Mouse (Mus musculus) megakaryocyte, embryonic 14.5 days (primary cell): ENCODE measurements at regions not wholly inside any gene's neighbourhood (a gene's known extent, or its start where the extent isn't known, plus 50 kb on each side); places are given as distances from the start of the nearest gene placed in this dataset.

Experiments
- H3K27me3 ChIP-seq: replicated peaks from 2 replicates; pipeline ENCODE3; 2012; ENCODE audit warnings: inconsistent platforms
- H3K36me3 ChIP-seq: replicated peaks from 2 replicates; pipeline ENCODE3; 2012; ENCODE audit warnings: low read length, inconsistent platforms, mixed read lengths
- H3K4me1 ChIP-seq: 2 replicates; pipeline ENCODE4 v1.6.1; 2012; ENCODE audit warnings: inconsistent platforms
- H3K4me3 ChIP-seq: replicated peaks from 2 replicates; pipeline ENCODE3; 2012; ENCODE audit warnings: moderate library complexity, mild to moderate bottlenecking, inconsistent platforms
- H3K9me3 ChIP-seq: 2 replicates; pipeline ENCODE4 v1.6.1; 2012; ENCODE audit warnings: inconsistent platforms
- FLI1 ChIP-seq: IDR thresholded peaks from 2 replicates; pipeline ENCODE4 v1.6.1; 2012; ENCODE audit warnings: low read length, inconsistent platforms, mixed read lengths
- GATA1 ChIP-seq: IDR thresholded peaks from 3 replicates; pipeline ENCODE4 v1.6.1; 2012; ENCODE audit warnings: mixed read lengths, low read length, inconsistent platforms, borderline replicate concordance

GRCm38 (mm10) chr1:89364547-89365305, 89.9 kb upstream of the Agap1 start:
- no peaks in the 10 kb centered on the region for H3K36me3 ChIP-seq
- no peaks in the 10 kb centered on the region for H3K4me1 ChIP-seq
- TF ChIP-seq GATA1: no peak
- TF ChIP-seq FLI1: no peak
- H3K9me3 ChIP-seq: peaks cover 12% of the 10 kb centered on the region
- no peak overlapping the region for H3K4me3 ChIP-seq
- H3K27me3 ChIP-seq: no peaks in the 10 kb centered on the region

GRCm38 (mm10) chr1:89366891-89367290, 87.7 kb upstream of the Agap1 start:
- no peak overlapping the region for H3K4me3 ChIP-seq
- H3K36me3 ChIP-seq: no peaks in the 10 kb centered on the region
- peaks cover 12% of the 10 kb centered on the region for H3K9me3 ChIP-seq
- no peaks in the 10 kb centered on the region for H3K4me1 ChIP-seq
- no peaks in the 10 kb centered on the region for H3K27me3 ChIP-seq
- no peak for TF ChIP-seq GATA1
- no peak for TF ChIP-seq FLI1

GRCm38 (mm10) chr1:89373806-89374205, 80.8 kb upstream of the Agap1 start:
- H3K9me3 ChIP-seq: no peaks in the 10 kb centered on the region
- H3K36me3 ChIP-seq: no peaks in the 10 kb centered on the region

DNA sequence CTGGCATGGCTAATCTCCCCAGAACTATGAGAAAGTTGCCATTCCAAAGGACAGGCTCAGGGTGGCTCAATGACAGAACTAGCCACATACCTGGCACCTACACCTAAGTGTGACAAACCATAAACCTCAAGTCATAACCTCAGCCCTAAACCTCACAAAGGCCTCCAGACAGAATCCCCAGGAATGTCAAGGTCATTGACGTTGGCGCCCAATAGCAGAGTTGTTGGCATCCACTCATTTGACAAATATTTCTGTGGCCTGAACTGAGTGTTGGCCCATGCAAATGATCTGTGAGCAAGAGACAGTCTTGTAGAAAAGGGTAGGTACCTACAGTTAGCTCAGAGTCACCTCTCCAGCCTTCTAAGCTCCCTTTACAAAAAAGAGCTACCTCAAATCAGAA, 80.3 kb upstream of the Agap1 start:
- Histone ChIP-seq H3K9me3 (no peaks in the 10 kb centered on the region), H3K36me3 (no peaks in the 10 kb centered on the region), H3K4me3 (no peak overlapping the region), H3K4me1 (no peaks in the 10 kb centered on the region), H3K27me3 (no peaks in the 10 kb centered on the region)
- no peak for TF ChIP-seq GATA1

More at GRCm38 (mm10) chr1:89373806-89374205, 80.8 kb upstream of the Agap1 start:
- Histone ChIP-seq H3K4me3 (no peak overlapping the region), H3K4me1 (no peaks in the 10 kb centered on the region), H3K27me3 (no peaks in the 10 kb centered on the region)
- TF ChIP-seq GATA1 (no peak), FLI1 (no peak)

DNA sequence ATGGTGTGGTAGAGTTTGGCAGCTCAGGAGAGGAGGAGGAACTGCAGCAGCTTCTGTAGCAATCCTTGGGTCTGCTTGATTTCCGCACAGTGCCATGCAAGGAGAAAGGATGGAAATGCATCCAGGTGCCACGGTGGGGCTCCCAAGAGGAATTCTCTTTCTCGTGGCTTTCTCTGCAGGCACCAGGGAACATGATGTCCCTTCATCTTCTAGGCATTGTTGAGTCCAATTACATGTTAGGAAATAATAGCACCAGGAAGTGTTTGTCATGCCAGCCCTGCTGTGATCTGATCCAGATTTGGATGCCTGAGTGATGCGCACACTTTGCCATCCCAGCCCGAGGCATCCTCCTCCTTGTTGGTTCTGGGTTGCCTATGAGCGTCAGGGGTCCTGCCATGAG, 72.6 kb upstream of the Agap1 start:
- Histone ChIP-seq H3K4me1 (no peaks in the 10 kb centered on the region), H3K9me3 (no peaks in the 10 kb centered on the region), H3K36me3 (no peaks in the 10 kb centered on the region), H3K27me3 (peaks cover 8% of the 10 kb centered on the region), H3K4me3 (no peak overlapping the region)
- no peak for TF ChIP-seq FLI1
- TF ChIP-seq GATA1: no peak

- Histone ChIP-seq H3K4me3 (no peak overlapping the region), H3K36me3 (no peaks in the 10 kb centered on the region), H3K27me3 (peaks cover 13% of the 10 kb centered on the region), H3K4me1 (no peaks in the 10 kb centered on the region), H3K9me3 (no peaks in the 10 kb centered on the region)
- no peak for TF ChIP-seq GATA1
- TF ChIP-seq FLI1: no peak
Measured at GRCm38 (mm10) chr1:89385111-89385510, 69.5 kb upstream of the Agap1 start.

- Histone ChIP-seq H3K4me3 (no peak overlapping the region), H3K27me3 (peaks cover 12% of the 10 kb centered on the region), H3K9me3 (no peaks in the 10 kb centered on the region), H3K36me3 (no peaks in the 10 kb centered on the region), H3K4me1 (no peaks in the 10 kb centered on the region)
- no peak for TF ChIP-seq GATA1
- TF ChIP-seq FLI1: no peak
Measured at GRCm38 (mm10) chr1:89392711-89393110, 61.9 kb upstream of the Agap1 start.

DNA sequence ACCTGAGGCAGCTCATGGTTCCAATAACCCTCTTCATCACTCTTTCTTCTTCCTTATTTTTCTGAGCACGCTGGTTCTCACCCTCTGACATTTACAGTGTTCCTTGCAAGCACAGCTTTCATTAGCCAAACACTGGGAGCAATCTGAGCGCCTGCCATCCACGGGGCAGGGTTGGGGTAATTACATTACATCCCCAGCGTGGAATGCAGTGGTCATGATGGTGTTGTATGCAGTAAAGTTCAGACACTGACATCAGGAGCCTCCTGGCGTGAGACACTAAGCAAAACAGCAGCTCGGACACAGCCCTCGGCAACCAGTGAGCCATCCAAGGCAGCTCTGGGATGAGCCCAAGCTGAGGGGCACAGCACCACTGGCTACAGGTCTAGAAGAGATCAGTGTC, 60.1 kb upstream of the Agap1 start:
- H3K9me3 ChIP-seq: no peaks in the 10 kb centered on the region
- no peaks in the 10 kb centered on the region for H3K4me1 ChIP-seq
- no peak for TF ChIP-seq FLI1
- no peak for TF ChIP-seq GATA1
- H3K27me3 ChIP-seq: peaks cover 8% of the 10 kb centered on the region
- H3K4me3 ChIP-seq: no peak overlapping the region
- no peaks in the 10 kb centered on the region for H3K36me3 ChIP-seq

GRCm38 (mm10) chr1:89400734-89401202, 53.8 kb upstream of the Agap1 start:
- TF ChIP-seq FLI1 (no peak), GATA1 (no peak)
- no peak overlapping the region for H3K4me3 ChIP-seq
- H3K9me3 ChIP-seq: peaks cover 47% of the 10 kb centered on the region
- no peaks in the 10 kb centered on the region for H3K27me3 ChIP-seq
- no peaks in the 10 kb centered on the region for H3K36me3 ChIP-seq
- H3K4me1 ChIP-seq: no peaks in the 10 kb centered on the region

GRCm38 (mm10) chr1:89402513-89403210, 51.9 kb upstream of the Agap1 start:
- no peaks in the 10 kb centered on the region for H3K4me1 ChIP-seq
- H3K36me3 ChIP-seq: no peaks in the 10 kb centered on the region
- no peaks in the 10 kb centered on the region for H3K27me3 ChIP-seq
- TF ChIP-seq GATA1: no peak
- no peak for TF ChIP-seq FLI1
- peaks cover 63% of the 10 kb centered on the region for H3K9me3 ChIP-seq
- no peak overlapping the region for H3K4me3 ChIP-seq
